Mouse (Mus musculus) G1E (cell line): ENCODE measurements around the gene Zbtb25. TPM values are rescaled to one million over a fixed set of nuclear protein-coding genes. Genes with fewer than 3 reads are reported as not detected.

Source experiments
- ATAC-seq: 2 replicates; pipeline ENCODE4 v1.8.0; 2016; ENCODE audit warnings: mild to moderate bottlenecking; ENCODE audit not compliant: insufficient number of reproducible peaks, poor library complexity, low FRiP score, severe bottlenecking; ENCODE audit errors: extremely low read depth
- DNase-seq: peaks from one replicate; pipeline ENCODE4 v3.0.0; 2012; ENCODE audit warnings: low spot score
- H3K27me3 ChIP-seq: 2 replicates; pipeline ENCODE4 v1.6.1; 2012; ENCODE audit warnings: mild to moderate bottlenecking, low read length, inconsistent platforms; ENCODE audit not compliant: insufficient read depth
- H3K36me3 ChIP-seq: replicated peaks from 2 replicates; pipeline ENCODE3; 2012; ENCODE audit warnings: mild to moderate bottlenecking, inconsistent platforms
- H3K4me1 ChIP-seq: 2 replicates; pipeline ENCODE4 v1.6.1; 2012; ENCODE audit warnings: low read depth, low read length, inconsistent platforms, mixed read lengths; ENCODE audit not compliant: insufficient read depth
- H3K4me3 ChIP-seq: 2 replicates; pipeline ENCODE4 v1.5.1; 2012; ENCODE audit warnings: low read depth, mild to moderate bottlenecking, inconsistent platforms, low read length, moderate library complexity, mixed read lengths
- H3K9me3 ChIP-seq: replicated peaks from 2 replicates; pipeline ENCODE4 v1.6.1; 2012; ENCODE audit warnings: inconsistent platforms
- CTCF ChIP-seq: IDR thresholded peaks from 2 replicates; pipeline ENCODE4 v1.5.1; 2012; ENCODE audit warnings: low read depth, low read length, inconsistent platforms, mixed read lengths
- GATA1 ChIP-seq: IDR thresholded peaks from 2 replicates; pipeline ENCODE4 v1.6.1; 2012; ENCODE audit warnings: borderline replicate concordance, low read length, inconsistent platforms, mixed read lengths
- GATA2 ChIP-seq: IDR thresholded peaks from 2 replicates; pipeline ENCODE4 v1.6.1; 2012; ENCODE audit warnings: low read depth, low read length, inconsistent platforms, borderline replicate concordance
- POLR2AphosphoS5 ChIP-seq: IDR thresholded peaks from 2 replicates; pipeline ENCODE4 v1.6.1; 2012; ENCODE audit warnings: low read depth, low read length, inconsistent platforms; ENCODE audit not compliant: insufficient replicate concordance
- TAL1 ChIP-seq: conservative IDR thresholded peaks from 2 replicates; pipeline ENCODE4 v1.6.1; 2012; ENCODE audit warnings: low read depth, low read length, inconsistent platforms, mixed read lengths
- polyA plus RNA-seq: library from polyadenylated mRNA; stranded (reverse); fragments of >175 nt; gene quantifications from 2 replicates; pipeline ENCODE4 v1.2.3, GENCODE M21; 2012
- total RNA-seq, 2 experiments: library from RNA; stranded (forward) in 1 of 2; stranded (reverse) in 1 of 2; fragments of 200-1000 nt in 1 of 2; fragments of >200 nt in 1 of 2; fragmentation: Nextera tagmentation in 1 of 2; gene quantifications; 2 replicates each; pipeline ENCODE4 v1.2.3; 2014 to 2017

Gene Zbtb25
- total and polyA plus RNA-seq, 3 experiments = 12.2 to 62.5 (median 17.5) TPM

- peaks cover 20% of the 10 kb centered on the region for H3K9me3 ChIP-seq
- peaks cover 14% of the 10 kb centered on the region for H3K36me3 ChIP-seq
- H3K4me1 ChIP-seq = peaks cover 30% of the 10 kb centered on the region
- DNase-seq (no peak), ATAC-seq (no peak)
- H3K27me3 ChIP-seq = peaks cover 19% of the 10 kb centered on the region; the same call in 1 of the 2 replicates
- H3K4me3 ChIP-seq = peak overlapping the region; percentile 82; the same call in 1 of the 2 replicates
- TF ChIP-seq TAL1 (no peak), CTCF (no peak), POLR2AphosphoS5 (no peak), GATA2 (no peak), GATA1 (no peak)
Observed at GRCm38 (mm10) chr12:76405971-76406370, 36.6 kb upstream of the Zbtb25 start.

- H3K36me3 ChIP-seq = peaks cover 14% of the 10 kb centered on the region
- peak overlapping the region; percentile 82 for H3K4me3 ChIP-seq
- H3K9me3 ChIP-seq = peaks cover 20% of the 10 kb centered on the region
- H3K27me3 ChIP-seq = peaks cover 17% of the 10 kb centered on the region; the same call in 1 of the 2 replicates
- ATAC-seq (no peak), DNase-seq (no peak)
- H3K4me1 ChIP-seq = peaks cover 30% of the 10 kb centered on the region
- no peak for TF ChIP-seq CTCF
- no peak for TF ChIP-seq TAL1
- no peak for TF ChIP-seq GATA2
- TF ChIP-seq GATA1 = no peak
- TF ChIP-seq POLR2AphosphoS5 = no peak
Observed at GRCm38 (mm10) chr12:76405183-76405970, 36.0 kb upstream of the Zbtb25 start.

DNA sequence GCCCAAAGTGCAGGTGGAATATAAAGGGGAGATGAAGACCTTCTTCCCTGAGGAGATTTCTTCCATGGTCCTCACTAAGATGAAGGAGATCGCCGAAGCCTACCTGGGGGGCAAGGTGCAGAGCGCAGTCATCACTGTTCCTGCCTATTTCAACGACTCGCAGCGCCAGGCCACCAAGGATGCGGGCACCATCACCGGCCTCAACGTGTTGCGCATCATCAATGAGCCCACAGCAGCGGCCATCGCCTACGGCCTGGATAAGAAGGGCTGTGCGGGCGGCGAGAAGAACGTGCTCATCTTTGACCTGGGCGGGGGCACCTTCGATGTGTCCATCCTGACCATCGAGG lies 35.4 kb upstream of the Zbtb25 start:
- H3K4me1 ChIP-seq = peaks cover 28% of the 10 kb centered on the region
- peak overlapping the region; percentile 82 for H3K4me3 ChIP-seq
- peaks cover 15% of the 10 kb centered on the region; the same call in 1 of the 2 replicates for H3K27me3 ChIP-seq
- H3K9me3 ChIP-seq = peaks cover 20% of the 10 kb centered on the region
- ATAC-seq (no peak), DNase-seq (no peak)
- H3K36me3 ChIP-seq = peaks cover 15% of the 10 kb centered on the region
- TF ChIP-seq GATA1 (no peak), CTCF (no peak), GATA2 (no peak), TAL1 (no peak), POLR2AphosphoS5 (no peak)

DNA sequence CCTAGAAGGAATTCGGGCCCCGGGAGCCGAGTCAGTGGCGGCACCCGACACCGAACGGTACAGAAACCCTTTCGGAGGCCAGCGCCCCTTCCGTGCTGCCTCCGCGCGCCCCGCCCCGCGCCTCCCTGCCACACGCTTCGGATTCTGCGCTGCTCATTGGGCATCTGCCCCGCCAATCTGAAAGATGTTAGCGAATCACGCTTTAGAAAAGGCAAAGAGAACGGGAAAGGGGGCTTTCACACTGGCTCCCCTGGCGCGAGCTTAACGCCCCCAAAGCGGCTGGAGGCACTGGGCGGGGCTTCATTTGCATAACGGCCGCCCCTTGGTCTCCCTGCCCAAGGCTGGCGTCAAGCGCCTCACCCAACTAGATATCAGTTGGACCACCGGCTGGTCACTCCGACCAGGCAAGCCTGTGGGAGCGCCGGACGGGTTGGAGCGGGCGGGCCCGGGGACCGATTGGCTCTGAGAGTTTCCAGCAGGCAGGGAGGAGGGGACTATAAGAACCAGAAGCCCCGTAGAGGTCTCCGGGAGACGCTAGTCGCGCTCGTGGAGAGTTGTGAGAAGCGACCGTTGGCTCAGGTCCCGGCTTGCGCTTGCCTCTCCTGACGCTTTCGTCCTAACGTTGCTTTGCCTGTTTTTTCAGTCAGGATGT lies 34.6 kb upstream of the Zbtb25 start, which contains the start of gene Hspa2:
Gene Hspa2, plus strand, starts transcription at position 291 of the 652 bp plus-strand sequence.
- Histone ChIP-seq H3K27me3 (peaks cover 15% of the 10 kb centered on the region; the same call in 1 of the 2 replicates), H3K4me3 (peak within 1 kb of the TSS; percentile 82), H3K9me3 (peaks cover 20% of the 10 kb centered on the region), H3K36me3 (peaks cover 19% of the 10 kb centered on the region), H3K4me1 (peaks cover 30% of the 10 kb centered on the region)
- DNase-seq (peak; percentile 100), ATAC-seq (peak; percentile 94)
- no peak for TF ChIP-seq GATA2
- no peak for TF ChIP-seq TAL1
- TF ChIP-seq POLR2AphosphoS5 = peak; percentile 85; the same call in 1 of the 2 replicates

GRCm38 (mm10) chr12:76402991-76403885 lies 33.8 kb upstream of the Zbtb25 start:
- H3K36me3 ChIP-seq = peaks cover 22% of the 10 kb centered on the region
- DNase-seq = peak; percentile 94
- ATAC-seq = peak; percentile 36; the same call in 1 of the 2 replicates
- no peak for TF ChIP-seq TAL1
- no peak for TF ChIP-seq CTCF
- TF ChIP-seq GATA1 = no peak
- no peak for TF ChIP-seq POLR2AphosphoS5
- TF ChIP-seq GATA2 = no peak
- H3K27me3 ChIP-seq = peaks cover 15% of the 10 kb centered on the region; the same call in 1 of the 2 replicates
- peaks cover 33% of the 10 kb centered on the region for H3K4me1 ChIP-seq
- peaks cover 20% of the 10 kb centered on the region for H3K9me3 ChIP-seq
- peak overlapping the region; percentile 82 for H3K4me3 ChIP-seq
